Mouse (Mus musculus) embryonic fibroblast, embryonic 13.5 days (primary cell): ENCODE measurements around the gene Mrnip. TPM values are rescaled to one million over a fixed set of nuclear protein-coding genes. Genes with fewer than 3 reads are reported as not detected.
"Not testable (repeated sequence)": the region's sequence is repeated elsewhere in the genome, so short reads cannot be mapped to it uniquely, and the experiment has no call there.

Experiments used
- H3K27ac ChIP-seq: 2 replicates; pipeline ENCODE4 v1.5.1; 2012; ENCODE audit warnings: low read length, control low read depth, inconsistent platforms; ENCODE audit not compliant: insufficient read depth
- H3K4me1 ChIP-seq: 2 replicates; pipeline ENCODE4 v1.6.1; 2011; ENCODE audit warnings: low read length; ENCODE audit not compliant: control insufficient read depth, insufficient read depth
- H3K4me3 ChIP-seq: 2 replicates; pipeline ENCODE4 v1.5.1; 2011; ENCODE audit warnings: mild to moderate bottlenecking, control low read depth, low read length; ENCODE audit not compliant: insufficient read depth
- CTCF ChIP-seq: IDR thresholded peaks from 2 replicates; pipeline ENCODE4 v1.5.1; 2011; ENCODE audit warnings: mild to moderate bottlenecking, control low read depth, low read length, moderate library complexity, borderline replicate concordance; ENCODE audit not compliant: insufficient read depth
- POLR2A ChIP-seq: IDR thresholded peaks from 2 replicates; pipeline ENCODE4 v1.6.1; 2011; ENCODE audit warnings: low read depth, mild to moderate bottlenecking, control low read depth, low read length, moderate library complexity
- polyA plus RNA-seq: library from polyadenylated mRNA; stranded (reverse); fragments of >200 nt; gene quantifications from 2 replicates; pipeline ENCODE4 v1.2.4, GENCODE M21; 2011; ENCODE audit warnings: low read depth; ENCODE audit not compliant: missing spikeins, insufficient read length

The Mrnip gene
- polyA plus RNA-seq = 2.9 and 3.7 TPM in 2 replicates

GRCm38 (mm10) chr11:50174111-50174729, at the start of gene Mrnip:
Gene Mrnip, plus strand, starts transcription at chr11:50174444.
- H3K4me1 ChIP-seq, H3K27ac ChIP-seq: not testable (repeated sequence)
- peak within 1 kb of the TSS; percentile 78 for H3K4me3 ChIP-seq

- TF ChIP-seq POLR2A = no peak
- TF ChIP-seq CTCF = no peak
- H3K4me1 ChIP-seq = 0 out of 2 replicates have a peak, but pooled peaks cover 2% of the 10 kb centered on the region
- H3K4me3 ChIP-seq = no peak overlapping the region
Observed at GRCm38 (mm10) chr11:50127781-50128180, 46.5 kb upstream of the Mrnip start.

GRCm38 (mm10) chr11:50130811-50131766, 43.2 kb upstream of the Mrnip start, which contains the start of gene Tbc1d9b:
Gene Tbc1d9b, plus strand, starts transcription at chr11:50131396.
- Histone ChIP-seq H3K4me3 (peak within 1 kb of the TSS; percentile 76), H3K27ac (no peak within 1 kb of the TSS), H3K4me1 (0 out of 2 replicates have a peak, but pooled peaks cover 4% of the 10 kb centered on the region)
- peak; percentile 84 for TF ChIP-seq POLR2A
- peak; percentile 89 for TF ChIP-seq CTCF

More at GRCm38 (mm10) chr11:50127781-50128180, 46.5 kb upstream of the Mrnip start:
- no peak overlapping the region for H3K27ac ChIP-seq

DNA sequence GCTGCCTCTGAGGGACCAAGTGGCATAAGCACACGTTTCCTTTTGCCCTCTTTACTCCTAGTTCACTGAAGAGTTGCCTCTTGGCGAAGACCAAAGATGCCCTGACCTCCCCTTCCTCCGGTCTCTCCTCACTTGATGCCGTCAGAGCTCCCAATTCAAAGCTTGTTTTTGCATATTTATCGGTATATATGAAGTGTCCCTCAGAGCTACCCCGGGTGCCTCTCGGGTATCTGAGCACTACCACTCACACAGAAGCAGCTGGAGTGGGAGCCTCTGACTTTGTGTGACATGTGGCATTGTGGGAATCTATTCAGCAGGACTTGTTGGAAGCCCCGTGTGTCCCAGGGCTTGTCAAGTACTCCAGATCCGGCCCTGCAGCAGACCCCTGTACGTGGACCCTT, 42.4 kb upstream of the Mrnip start:
- Histone ChIP-seq H3K27ac (no peak overlapping the region), H3K4me3 (peak overlapping the region; percentile 76), H3K4me1 (0 out of 2 replicates have a peak, but pooled peaks cover 4% of the 10 kb centered on the region)
- no peak for TF ChIP-seq CTCF
- TF ChIP-seq POLR2A = no peak

DNA sequence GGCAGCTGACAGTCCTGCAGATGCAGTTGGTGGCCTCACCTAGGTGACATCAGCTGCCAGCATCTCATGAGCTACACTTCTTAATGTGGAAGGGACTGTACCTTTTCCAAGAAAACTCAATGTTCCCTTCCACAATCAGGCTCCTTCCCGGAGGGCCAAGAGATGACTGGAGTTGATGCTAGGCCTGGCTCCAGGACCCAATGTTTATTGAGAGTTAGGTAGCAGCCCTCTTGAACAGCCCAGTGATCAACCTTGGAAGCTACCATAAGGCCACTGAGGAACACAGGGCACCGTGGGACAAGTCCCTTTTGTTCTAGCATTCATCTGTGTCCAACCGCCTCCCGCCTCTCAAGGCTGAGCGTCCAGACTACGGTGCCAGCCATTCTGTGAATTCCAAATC, 42.0 kb upstream of the Mrnip start:
- no peak for TF ChIP-seq CTCF
- no peak for TF ChIP-seq POLR2A
- Histone ChIP-seq H3K4me3 (peak overlapping the region; percentile 76), H3K4me1 (0 out of 2 replicates have a peak, but pooled peaks cover 4% of the 10 kb centered on the region), H3K27ac (no peak overlapping the region)

- TF ChIP-seq POLR2A = no peak
- TF ChIP-seq CTCF = no peak
- H3K4me3 ChIP-seq = no peak overlapping the region
- no peak overlapping the region for H3K27ac ChIP-seq
- 0 out of 2 replicates have a peak, but pooled peaks cover 4% of the 10 kb centered on the region for H3K4me1 ChIP-seq
Observed at GRCm38 (mm10) chr11:50134136-50134859, 39.9 kb upstream of the Mrnip start.

DNA sequence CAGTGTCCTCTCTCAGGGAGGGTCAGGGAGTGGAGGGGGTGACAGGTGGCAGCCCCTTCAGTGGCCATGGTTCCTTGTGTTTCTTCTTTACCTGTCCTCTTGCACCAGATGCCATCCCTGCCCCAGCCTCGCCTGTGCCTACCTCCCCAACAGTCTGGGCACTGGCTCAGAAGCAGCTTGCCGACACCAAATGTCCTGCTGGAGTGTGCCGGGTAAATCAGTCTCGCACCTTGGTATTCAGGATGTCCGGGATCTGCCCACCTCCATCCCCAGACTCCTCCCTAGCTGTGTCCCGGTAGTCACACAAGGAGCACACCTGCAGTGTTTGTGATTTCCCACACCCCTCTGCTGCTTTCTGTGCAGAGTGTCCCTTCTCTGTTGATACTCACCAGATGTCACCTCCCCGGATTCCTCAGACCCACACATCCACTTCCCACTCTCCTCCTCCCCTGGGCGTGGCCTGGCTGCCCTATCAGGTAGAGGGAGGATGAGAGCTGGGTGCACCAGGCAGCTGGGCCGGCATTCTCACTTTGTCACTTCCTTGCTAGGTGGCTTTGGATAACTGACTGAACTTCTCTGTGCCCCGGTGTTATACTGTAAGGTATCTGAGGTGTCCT, 35.9 kb upstream of the Mrnip start:
- H3K4me3 ChIP-seq = no peak overlapping the region
- H3K4me1 ChIP-seq = 0 out of 2 replicates have a peak, but pooled peaks cover 2% of the 10 kb centered on the region
- no peak overlapping the region for H3K27ac ChIP-seq
- no peak for TF ChIP-seq CTCF

GRCm38 (mm10) chr11:50139571-50139970, 34.7 kb upstream of the Mrnip start:
- no peak for TF ChIP-seq POLR2A
- no peak for TF ChIP-seq CTCF
- H3K27ac ChIP-seq = no peak overlapping the region
- no peak overlapping the region for H3K4me3 ChIP-seq
- H3K4me1 ChIP-seq = no peaks in the 10 kb centered on the region

- TF ChIP-seq POLR2A (no peak), CTCF (no peak)
- Histone ChIP-seq H3K4me3 (no peak overlapping the region), H3K27ac (no peak overlapping the region)
Observed at GRCm38 (mm10) chr11:50145529-50145928, 28.7 kb upstream of the Mrnip start.

More at GRCm38 (mm10) chr11:50145529-50145928, 28.7 kb upstream of the Mrnip start:
- H3K4me1 ChIP-seq = no peaks in the 10 kb centered on the region
